Mouse (Mus musculus): ENCODE data around the gene Anks3.

- TF ChIP-seq CTCF (IDR thresholded peaks at IDR 0.05; ENCODE audit: borderline replicate concordance, extremely low read depth, insufficient read depth, insufficient read length) = no peak
- no peak for TF ChIP-seq POLR2A (IDR thresholded peaks at IDR 0.05; ENCODE audit: borderline replicate concordance, extremely low read depth, insufficient read depth, insufficient read length, poor library complexity, severe bottlenecking)
These were observed 43.5 kb upstream of the Anks3 start for GRCm38 (mm10) chr16:5007492-5007891.
